Mouse (Mus musculus): ENCODE measurements around the gene Fat4.

The Fat4 gene

GRCm38 (mm10) chr3:38886890-38887355 is at the start of gene Fat4:
Gene Fat4, plus strand, starts transcription at chr3:38886940.
- no peak for DNase-seq (ENCODE audit: extremely low spot score, low read depth, low spot score)

GRCm38 (mm10) chr3:38839438-38839837 is 47.3 kb upstream of the Fat4 start:
- no peak for DNase-seq (ENCODE audit: extremely low spot score, low read depth, low spot score)

- no peak for DNase-seq (ENCODE audit: extremely low spot score, low read depth, low spot score)
Observed at GRCm38 (mm10) chr3:38843000-38843538, 43.7 kb upstream of the Fat4 start.

DNA sequence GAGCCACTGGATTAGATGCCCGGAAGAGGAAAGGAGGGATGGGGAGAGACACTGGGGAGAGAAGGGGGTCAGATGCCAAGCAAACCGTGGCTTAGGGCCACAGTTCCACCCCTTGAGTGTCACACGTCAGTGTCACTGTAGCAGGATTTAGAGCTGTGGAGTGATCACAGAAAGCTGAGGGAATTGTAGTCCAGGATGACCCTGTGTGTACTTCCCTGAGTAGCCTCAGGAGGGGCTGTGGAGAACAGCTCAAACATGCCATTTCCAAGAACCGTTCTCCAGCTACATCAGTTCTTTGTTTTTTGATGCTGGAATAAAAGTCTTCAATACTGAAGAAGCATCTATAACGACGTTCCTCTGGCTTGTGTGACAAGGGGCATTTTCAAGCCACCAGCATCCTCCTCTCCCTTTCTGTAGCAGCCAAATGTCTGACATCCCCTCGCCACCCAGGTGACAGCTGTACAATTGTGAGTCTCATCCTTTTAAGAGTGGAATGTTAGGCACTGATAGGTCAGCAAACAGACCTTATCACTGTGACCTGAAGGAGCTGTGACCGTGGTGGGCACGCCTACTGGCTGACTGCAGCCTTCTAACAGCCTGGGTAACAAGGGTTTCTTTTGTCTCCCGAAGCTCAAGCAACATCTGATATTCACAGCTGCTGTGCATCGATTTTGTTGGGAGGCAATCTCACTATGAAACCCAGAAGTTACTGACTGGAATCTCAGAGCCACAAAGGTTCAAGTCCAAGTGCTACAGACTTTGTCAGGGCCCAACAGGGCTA is 39.9 kb upstream of the Fat4 start:
- DNase-seq (ENCODE audit: extremely low spot score, low read depth, low spot score) = no peak

DNA sequence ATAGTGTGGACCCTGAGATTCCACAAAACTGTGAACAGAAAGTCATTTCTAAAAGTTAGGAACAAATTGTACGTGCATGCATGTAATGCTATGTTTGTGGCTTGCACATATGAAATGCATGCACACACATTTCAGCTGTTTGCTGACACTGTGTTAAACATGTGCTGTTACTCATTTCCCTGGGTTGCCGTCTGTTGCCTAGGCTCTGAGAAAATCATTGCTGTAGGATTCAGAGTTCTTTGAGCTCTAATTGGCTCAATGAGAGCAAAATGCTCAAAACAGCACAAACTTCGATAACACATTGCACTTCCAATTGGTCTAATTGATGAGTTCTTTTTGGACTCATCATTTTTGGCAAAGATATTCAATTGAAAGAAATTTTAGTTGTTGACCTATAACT is 37.7 kb upstream of the Fat4 start:
- no peak for DNase-seq (ENCODE audit: extremely low spot score, low read depth, low spot score)

DNA sequence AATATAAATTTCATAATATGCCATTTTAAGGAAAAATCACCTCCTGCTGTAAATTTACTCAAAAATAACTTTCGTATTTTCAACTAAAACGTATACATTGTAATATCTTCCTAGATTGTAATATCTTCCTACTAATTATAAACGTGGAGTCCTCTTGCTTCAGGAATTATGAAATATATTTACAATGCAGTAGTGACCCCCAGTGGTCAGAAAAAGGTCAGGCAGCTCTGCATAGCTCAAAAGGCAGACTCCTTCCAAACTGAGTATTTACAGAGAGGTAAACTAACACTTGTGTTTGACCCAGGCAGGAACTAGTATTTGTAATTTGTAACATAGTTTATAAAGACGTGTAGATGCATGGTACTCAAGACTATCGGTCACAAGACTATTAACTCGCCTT is 37.2 kb upstream of the Fat4 start:
- peak; percentile 60 for DNase-seq (ENCODE audit: extremely low spot score, low read depth, low spot score)

DNA sequence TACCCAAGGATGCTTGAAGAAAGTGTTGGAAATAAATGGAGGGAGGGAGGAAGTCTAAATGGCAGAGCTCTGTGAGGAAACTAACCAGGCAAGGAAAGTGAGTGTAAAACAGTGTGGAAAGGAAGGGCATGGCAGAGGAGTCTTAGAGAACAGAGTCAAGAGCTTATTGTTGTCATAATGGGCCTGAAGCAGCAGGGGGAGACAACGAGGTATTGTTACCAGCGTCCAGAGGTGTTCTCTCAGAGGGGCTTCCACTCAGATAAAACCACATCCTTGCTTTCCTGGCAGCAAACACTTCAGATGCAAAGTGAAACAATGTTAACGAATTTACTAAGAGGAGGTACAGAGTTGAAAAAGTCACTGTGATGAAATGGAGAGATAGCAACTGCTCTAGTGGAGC is 33.1 kb upstream of the Fat4 start:
- DNase-seq (ENCODE audit: extremely low spot score, low read depth, low spot score) = no peak

- DNase-seq (ENCODE audit: extremely low spot score, low read depth, low spot score) = no peak
Observed at GRCm38 (mm10) chr3:38860683-38861082, 26.1 kb upstream of the Fat4 start.

DNA sequence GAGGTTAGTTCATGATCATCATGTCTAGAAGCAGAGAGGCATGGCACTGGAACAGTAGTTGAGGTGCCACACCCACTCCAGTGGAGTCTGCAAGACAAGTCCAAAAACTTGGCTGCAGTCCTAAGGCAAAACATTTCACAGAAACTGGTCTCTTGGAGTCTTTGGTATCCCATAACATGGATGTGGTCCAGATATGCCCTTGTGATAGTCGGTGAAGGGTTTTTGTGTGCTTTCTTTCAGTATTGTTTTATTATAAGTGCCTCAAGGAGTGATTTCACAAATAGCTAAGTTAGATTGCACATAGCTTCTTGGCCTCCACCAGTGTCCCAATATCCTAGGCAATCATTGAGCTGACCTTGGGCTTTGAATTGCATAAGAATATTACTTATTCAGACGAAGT is 15.4 kb upstream of the Fat4 start:
- no peak for DNase-seq (ENCODE audit: extremely low spot score, low read depth, low spot score)

DNA sequence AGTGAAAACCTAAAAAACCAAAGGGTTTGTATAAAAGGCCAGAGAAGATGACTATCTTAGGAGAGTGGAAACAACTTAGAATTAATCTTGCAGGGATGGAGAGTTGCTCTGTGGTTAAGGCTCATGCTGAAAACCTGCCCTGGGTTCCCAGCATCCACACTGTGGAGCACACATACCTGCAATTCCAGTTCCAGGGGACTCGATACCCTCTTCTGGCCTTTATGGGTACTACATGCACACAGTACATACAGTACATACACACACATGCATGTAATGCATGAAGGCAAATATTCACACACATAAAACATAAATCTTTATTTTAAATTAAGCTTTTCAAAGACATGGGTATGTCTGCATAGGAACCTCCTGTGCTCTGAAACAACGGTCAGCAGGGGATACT is 10.9 kb upstream of the Fat4 start:
- no peak for DNase-seq (ENCODE audit: extremely low spot score, low read depth, low spot score)

- no peak for DNase-seq (ENCODE audit: extremely low spot score, low read depth, low spot score)
Observed at GRCm38 (mm10) chr3:38876706-38877105, 10.0 kb upstream of the Fat4 start.

DNA sequence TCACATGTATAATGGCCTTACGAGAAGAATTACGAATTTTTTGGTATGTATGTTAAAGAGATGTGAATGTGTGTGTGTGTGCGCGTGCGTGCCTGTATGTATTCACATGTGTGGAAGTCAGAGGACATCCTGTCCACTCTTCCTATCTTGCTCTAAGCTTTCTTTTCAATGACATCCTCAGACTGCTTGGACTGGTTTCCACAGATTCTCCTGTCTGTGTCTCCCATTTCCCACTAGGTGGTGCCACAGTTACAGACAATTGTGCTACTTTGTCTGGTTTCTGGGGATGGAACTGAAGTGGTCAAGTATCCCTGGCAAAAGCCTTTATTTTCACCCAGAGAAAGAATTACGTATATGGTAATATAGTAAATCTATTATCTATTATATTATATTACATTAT is 4.0 kb upstream of the Fat4 start:
- no peak for DNase-seq (ENCODE audit: extremely low spot score, low read depth, low spot score)

- DNase-seq (ENCODE audit: extremely low spot score, low read depth, low spot score) = no peak
Observed at GRCm38 (mm10) chr3:38883676-38884075, 3.1 kb upstream of the Fat4 start.

GRCm38 (mm10) chr3:38884276-38884675 is 2.5 kb upstream of the Fat4 start:
- DNase-seq (ENCODE audit: extremely low spot score, low read depth, low spot score) = peak; percentile 93

DNA sequence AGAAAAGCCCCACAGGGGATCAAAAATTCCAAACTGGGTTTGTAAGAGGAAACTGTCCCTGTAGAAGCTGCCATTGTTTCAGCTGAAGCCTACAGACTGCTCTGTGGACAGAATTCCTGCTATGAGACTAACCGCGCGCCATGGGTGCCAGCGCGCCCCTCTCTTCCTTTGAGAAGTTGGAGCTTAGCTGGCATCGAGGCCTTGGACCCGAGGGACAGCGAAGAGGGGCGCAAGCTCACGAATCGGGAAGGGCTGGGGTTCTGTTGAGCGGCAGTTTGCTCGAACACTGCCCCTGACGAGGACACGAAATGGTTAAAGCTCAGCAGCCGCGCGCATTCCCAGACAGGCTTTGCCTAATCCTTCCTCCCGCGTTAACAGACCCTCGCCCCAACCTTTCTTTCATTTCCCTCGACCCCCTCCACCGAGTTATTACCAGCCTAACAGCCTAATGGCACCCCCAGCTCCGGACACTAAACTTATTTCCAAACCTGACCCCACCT is 1.8 kb upstream of the Fat4 start:
- peak; percentile 61 for DNase-seq (ENCODE audit: extremely low spot score, low read depth, low spot score)

- DNase-seq (ENCODE audit: extremely low spot score, low read depth, low spot score) = no peak
Observed at GRCm38 (mm10) chr3:38885481-38886001, 1.2 kb upstream of the Fat4 start.

- DNase-seq (ENCODE audit: extremely low spot score, low read depth, low spot score) = no peak
Observed at GRCm38 (mm10) chr3:38886061-38886821, 499 bp upstream of the Fat4 start.

DNA sequence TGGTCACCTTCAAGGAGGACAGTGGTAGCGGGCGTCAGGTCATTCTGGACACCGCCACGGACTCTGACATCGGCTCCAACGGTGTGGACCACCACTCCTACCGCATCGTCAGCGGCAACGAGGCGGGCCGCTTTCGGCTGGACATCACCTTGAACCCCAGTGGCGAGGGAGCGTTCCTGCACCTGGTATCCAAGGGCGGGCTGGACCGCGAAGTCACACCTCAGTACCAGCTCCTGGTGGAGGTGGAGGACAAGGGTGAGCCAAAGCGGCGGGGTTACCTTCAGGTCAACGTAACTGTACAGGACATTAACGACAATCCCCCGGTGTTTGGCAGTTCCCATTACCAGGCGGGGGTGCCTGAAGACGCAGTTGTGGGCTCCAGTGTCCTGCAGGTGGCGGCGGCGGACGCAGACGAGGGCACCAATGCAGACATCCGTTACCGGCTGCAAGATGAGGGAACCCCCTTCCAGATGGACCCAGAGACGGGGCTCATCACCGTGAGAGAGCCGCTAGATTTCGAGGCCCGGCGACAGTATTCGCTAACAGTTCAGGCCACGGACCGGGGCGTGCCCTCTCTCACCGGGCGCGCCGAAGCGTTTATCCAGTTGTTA is 746 bp downstream of the Fat4 start:
- no peak for DNase-seq (ENCODE audit: extremely low spot score, low read depth, low spot score)

GRCm38 (mm10) chr3:38888111-38888510 is 1.4 kb downstream of the Fat4 start:
- no peak for DNase-seq (ENCODE audit: extremely low spot score, low read depth, low spot score)

DNA sequence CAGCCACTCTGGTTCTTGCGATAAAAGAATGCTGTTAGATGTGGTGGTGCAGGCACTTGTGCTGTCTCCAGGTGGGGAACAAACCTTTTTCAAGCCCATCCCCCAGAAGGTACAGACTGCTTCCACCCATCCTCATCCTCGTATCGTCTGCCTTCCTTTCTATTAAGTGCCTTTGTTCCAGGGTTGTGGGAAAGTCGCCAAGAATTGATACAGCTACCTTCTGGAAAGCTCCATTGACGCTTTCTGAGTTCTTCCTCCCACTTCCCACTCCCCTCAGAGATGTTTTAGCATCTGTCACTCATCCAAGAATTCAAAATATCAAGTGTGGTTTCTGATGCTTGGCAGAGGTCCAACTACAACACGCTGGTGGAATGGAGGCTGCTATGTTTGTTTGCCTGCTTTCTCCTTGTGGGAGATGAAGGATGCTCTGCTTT is 6.1 kb downstream of the Fat4 start:
- DNase-seq (ENCODE audit: extremely low spot score, low read depth, low spot score) = no peak

- DNase-seq (ENCODE audit: extremely low spot score, low read depth, low spot score) = no peak
Observed at GRCm38 (mm10) chr3:38900839-38901238, 14.1 kb downstream of the Fat4 start.

Measured in hindlimb bud, embryonic 11.5 days (tissue).